Mouse (Mus musculus): ENCODE results near the gene Flvcr1. TPM values are rescaled to one million over a fixed set of nuclear protein-coding genes. Genes with fewer than 3 reads are reported as not detected.

The Flvcr1 gene
- 1 to 10 TPM; 3.4 to 4.1 TPM for total RNA-seq (2021)
- long read RNA-seq, experiment 1, partial matches to known transcripts: 0 of 2 reads
- long read RNA-seq, experiment 1, other reads (novel, unspliced or antisense): 2 of 2 reads
- long read RNA-seq, experiment 2, full-length matches to known transcripts: 1 of 1 reads
- long read RNA-seq, experiment 2, partial matches to known transcripts: 0 of 1 reads
- long read RNA-seq, experiment 2, other reads (novel, unspliced or antisense): 0 of 1 reads

GRCm38 (mm10) chr1:191026021-191026713 is at the start of gene Flvcr1:
TSS of gene Flvcr1 (minus strand) at chr1:191026158.
- DNase-seq: peak; percentile 98 to 99

- peak; percentile 78 to 80 for DNase-seq
Observed at GRCm38 (mm10) chr1:191075199-191075883, 49.4 kb upstream of the Flvcr1 start.

DNA sequence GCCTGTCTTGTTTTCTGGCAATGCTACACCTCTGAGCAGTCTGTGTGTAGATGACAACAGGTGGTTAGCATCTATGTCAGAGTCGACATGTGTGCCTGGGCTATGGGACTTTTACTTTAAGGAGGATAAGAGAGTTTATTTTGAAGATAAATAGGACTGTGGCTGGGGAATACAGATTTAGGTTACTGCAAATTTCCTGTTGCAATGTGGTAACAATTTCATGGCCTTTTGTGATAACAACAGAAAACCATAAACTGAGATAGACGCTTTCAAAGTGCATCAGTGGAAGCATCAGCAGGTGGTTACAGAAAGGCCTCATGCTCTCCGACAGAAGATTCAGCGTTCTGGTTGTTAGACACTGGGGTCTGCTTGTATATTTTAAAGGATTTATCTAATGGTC is 47.5 kb upstream of the Flvcr1 start:
- no peak for DNase-seq

- peak; percentile 51 to 86 for DNase-seq
Observed at GRCm38 (mm10) chr1:191073001-191073400, 47.0 kb upstream of the Flvcr1 start.

DNA sequence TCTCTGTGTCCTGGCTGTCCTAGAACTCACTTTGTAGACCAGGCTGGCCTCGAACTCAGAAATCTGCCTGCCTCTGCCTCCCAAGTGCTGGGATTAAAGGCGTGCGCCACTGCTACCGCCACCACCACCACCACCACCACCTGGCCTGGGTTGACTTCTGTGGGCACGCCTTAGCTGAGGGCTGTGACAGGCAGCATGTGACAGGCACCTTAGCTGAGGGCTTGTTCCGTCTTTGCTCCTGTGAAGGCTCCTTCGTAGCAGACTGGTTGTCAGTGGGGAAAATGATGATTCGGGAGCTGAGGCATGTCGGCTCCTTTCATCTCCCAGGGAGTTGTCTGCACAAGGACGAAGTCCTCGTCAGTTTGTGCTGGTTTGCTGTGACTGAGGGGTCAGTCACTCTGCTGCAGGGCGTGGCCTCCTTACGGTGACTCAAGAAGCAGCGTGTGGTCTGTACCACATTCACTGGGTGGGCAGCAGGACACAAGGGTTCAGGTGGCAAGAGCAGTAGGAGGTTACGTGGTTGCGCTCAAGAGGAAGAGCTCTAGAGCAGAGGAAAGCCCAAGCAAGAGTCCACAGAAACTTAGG is 46.5 kb upstream of the Flvcr1 start:
- no peak for DNase-seq

DNA sequence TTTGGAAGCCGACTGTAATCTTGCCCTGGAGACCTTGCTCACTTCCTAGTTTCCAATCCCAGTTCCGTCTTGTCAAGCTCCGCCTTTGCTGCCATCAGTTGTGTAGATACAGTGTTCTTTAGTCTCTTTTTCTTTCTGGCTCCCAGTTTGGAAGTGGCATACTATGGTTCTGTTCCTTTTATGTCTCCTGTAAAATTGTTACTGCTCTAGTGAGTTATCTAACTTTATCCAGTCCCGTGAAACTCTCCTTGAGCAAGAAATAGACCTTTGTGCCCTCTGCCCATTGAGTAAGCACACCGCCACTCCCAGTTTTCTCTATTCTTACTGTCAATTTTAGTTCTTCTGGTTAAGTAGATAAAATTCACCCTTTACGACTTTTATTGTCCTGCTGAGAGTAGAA is 45.7 kb upstream of the Flvcr1 start:
- peak in 1 of 2 experiments; percentile 47 for DNase-seq

DNA sequence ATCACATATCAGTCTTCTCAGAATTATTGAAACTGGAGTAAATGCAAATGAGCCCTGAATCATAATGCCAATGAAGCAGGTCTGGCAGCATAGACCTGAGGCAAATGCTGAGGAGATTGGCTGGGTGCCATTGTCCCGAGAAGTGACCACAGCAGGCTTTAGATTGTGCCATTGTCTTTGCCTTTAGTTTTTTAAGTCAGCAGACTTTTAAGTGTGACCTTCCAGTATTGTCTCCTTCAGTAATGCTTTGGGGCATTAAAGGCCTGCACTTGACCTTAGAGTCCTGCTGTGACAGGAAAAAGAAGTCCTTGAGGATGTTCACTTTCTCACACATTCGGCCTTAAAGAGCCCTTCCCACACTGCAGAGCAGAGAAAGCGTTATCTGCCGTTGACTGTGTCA is 44.3 kb upstream of the Flvcr1 start:
- no peak for DNase-seq

DNA sequence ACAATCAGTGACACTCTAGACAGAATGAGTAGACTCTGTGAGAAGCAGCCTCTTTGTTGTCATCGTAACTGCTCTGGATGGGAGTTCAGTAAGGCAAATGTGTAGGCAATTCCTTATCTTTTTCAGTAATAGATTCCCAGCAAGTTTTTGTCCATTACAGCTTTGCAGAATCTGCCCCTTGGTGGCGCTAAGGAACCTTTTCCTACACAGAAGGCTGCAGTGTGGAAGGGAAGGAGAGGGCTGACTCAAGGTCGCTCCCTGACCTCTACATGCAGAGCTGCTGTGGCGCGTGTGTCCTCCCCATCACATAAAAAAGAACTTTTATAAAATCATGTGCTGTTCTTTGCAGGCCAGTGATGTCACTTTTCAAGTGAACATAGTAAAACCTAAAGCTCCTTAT is 42.4 kb upstream of the Flvcr1 start:
- no peak for DNase-seq

DNA sequence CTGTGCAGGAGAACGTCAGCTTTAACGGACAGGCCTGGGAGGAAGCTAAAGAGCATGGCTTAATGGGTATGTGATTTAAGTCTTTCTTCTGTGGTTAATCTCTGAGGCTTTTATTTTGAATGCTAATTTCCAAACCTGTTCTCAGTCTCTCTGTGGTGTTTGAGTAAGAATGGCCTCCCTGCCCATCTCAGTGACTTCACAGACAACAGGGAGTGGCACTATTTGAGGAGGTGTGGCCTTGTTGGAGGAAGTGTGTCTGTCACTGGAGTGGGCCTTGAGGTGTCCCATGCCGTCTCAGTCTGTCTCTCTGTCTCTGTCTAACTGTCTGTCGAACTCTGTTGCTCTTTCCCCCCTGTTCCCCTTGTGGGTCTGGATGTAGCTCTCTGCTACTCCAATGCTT is 39.2 kb upstream of the Flvcr1 start:
- no peak for DNase-seq

DNA sequence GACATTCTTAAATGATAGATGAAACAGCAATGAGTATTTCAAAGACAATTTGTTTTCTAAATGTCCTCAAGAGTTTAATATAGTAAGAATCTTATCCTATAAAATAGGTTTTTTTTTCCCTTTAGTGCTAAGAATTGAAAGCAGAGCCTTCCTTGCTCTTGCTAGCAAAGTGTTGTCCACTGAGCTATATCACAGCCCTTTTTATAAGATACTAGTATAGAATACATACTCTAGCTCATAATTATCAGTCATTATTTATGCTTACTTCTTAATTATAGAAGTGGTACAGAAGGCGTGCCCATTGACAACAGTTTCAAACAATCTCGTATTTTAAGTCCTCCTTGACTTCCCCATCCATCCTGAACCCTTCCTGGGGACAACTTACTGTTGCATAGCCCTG is 38.6 kb upstream of the Flvcr1 start:
- no peak for DNase-seq

DNA sequence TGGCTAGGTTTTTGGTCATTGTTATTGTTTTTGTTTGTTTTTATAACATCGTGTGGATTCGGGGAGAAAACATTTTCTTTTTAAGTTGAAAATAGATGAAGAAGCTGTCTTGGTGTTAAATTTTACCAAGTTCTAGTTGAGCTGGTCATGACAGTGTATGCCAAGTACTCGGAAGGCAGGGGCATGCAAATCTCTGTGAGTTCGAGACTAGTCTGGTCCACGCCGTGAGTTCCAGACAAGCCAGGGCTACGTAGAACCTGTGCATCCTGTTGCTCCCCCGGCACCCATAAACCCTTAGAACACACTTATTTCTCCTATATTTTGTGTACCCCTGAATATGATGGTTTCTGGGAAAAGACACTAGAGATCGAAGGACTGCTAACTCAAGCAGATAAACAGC is 37.7 kb upstream of the Flvcr1 start:
- no peak for DNase-seq

GRCm38 (mm10) chr1:191062781-191063485 is 37.0 kb upstream of the Flvcr1 start, which contains the start of the genes Tatdn3 and Nsl1:
TSS of gene Tatdn3 (minus strand) at chr1:191062932.
TSS of gene Nsl1 (plus strand) at chr1:191063012.
- peak; percentile 90 to 96 for DNase-seq

DNA sequence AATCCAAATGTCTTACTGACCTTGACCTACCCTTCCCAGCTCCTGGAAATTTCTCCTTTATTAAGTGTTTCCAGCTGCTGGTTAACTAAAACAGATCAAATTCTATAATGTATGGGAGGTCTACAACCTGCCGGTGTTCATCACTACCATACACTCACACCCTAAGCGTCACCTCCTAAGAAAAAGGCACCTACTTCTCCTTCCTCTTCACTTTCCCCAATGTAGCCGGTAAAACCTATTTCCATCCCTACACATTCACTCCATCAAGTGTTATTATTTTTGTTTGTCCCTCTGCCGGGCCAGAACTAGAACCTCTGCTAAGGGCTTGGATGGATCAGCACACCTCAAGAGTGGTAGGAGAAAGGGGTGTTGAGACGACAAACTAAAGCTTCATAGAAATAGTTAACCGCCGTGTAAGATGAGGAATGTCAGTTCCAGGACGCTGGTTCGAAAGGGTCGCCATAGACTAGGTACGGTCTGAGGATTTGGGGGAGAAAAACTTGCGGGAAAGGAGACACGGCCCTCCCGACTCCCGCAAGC is 36.4 kb upstream of the Flvcr1 start:
- no peak for DNase-seq

DNA sequence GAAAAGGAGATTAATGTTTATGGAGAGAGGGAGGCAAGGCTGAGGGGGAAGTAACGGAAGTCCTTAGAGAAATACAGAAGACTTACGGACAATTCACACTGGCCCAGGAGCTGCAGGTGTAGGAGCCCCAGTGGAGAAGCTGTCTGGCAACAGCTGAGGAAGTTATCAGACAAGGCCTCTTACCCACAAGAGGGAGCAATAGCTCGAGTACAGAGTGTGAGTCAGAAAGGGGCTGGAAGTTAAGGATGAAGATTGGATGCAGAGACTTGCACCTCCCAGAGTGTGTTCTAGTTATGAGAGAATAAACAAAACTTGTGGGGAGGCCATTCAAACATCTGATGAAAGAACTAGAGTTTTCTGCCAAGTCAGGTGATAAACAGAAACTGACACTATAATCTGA is 31.5 kb upstream of the Flvcr1 start:
- no peak for DNase-seq

- no peak for DNase-seq
Observed at GRCm38 (mm10) chr1:191055533-191055873, 29.5 kb upstream of the Flvcr1 start.

- DNase-seq: no peak
Observed at GRCm38 (mm10) chr1:191054870-191055532, 29.0 kb upstream of the Flvcr1 start.

GRCm38 (mm10) chr1:191053555-191053954 is 27.6 kb upstream of the Flvcr1 start:
- no peak for DNase-seq

DNA sequence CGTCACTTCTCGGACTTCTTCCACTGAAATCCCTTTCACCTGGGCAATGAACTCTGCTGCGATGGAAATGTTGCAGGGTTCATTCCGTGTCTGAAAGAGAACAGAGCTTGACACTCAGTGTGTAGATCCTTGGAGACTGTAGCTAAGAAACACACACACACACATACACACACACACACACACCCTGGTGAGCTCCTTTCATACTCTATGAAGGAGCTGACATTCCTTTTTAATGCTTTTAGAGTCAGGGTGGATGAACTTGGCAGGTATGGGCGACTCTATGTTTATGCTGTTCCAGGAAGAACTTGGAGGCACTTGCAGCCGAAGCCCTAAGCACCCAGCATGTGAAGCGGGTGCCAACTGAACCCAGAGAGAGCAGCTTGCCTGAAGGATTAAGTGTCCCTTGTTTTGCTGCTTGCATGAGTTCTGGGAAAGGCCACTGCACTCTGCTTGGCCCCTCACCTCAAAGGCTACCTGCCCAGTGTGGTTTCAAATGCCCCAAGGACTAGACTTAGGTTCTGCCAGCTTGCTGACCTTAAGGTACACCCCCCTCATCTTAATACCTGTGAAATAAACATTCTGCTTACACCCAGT is 20.4 kb upstream of the Flvcr1 start:
- DNase-seq: no peak

GRCm38 (mm10) chr1:191045264-191045663 is 19.3 kb upstream of the Flvcr1 start:
- DNase-seq: no peak

DNA sequence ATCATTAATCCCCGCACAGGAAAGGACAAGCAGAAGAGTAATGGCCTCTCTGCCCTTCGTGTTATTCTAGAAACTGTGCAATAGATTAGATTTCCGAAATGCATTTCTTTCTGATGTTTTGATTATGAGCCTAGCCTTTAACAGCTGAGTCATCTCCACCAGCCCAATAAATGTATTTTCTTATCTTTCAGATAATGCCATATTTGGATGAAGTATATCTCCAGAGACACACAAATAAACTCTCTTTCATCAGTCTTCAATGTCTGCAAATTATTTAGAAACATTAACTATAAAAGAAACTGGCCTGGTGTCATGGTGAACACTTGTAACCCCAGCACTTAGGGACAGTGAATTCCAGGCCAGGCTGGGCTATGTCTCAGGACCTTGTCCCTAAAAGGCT is 16.7 kb upstream of the Flvcr1 start:
- DNase-seq: no peak

GRCm38 (mm10) chr1:191042106-191042505 is 16.1 kb upstream of the Flvcr1 start:
- DNase-seq: no peak

Measured in heart, adult 18-20 months (tissue).